Mouse (Mus musculus) hindbrain, embryonic 15.5 days (tissue): ENCODE measurements around the gene Rep15. TPM values are rescaled to one million over a fixed set of nuclear protein-coding genes. Genes with fewer than 3 reads are reported as not detected.

Source experiments
- ATAC-seq: fragments of 200-750 bp; cut with Nextera tagmentation; 2 replicates; pipeline ENCODE4 v1.8.0; 2017; ENCODE audit warnings: low read depth, moderate number of reproducible peaks, moderate TSS enrichment; ENCODE audit not compliant: low FRiP score
- H3K27ac ChIP-seq: fragments of 300-500 bp; sonication (generic); replicated peaks from 2 replicates; pipeline ENCODE4 v1.5.1; 2015; ENCODE audit warnings: mild to moderate bottlenecking, inconsistent platforms
- H3K27me3 ChIP-seq: fragments of 300-500 bp; sonication (generic); 2 replicates; pipeline ENCODE4 v1.6.1; 2015; ENCODE audit warnings: control low read depth, inconsistent platforms
- H3K36me3 ChIP-seq: fragments of 300-500 bp; sonication (generic); 2 replicates; pipeline ENCODE4 v1.6.1; 2015; ENCODE audit warnings: control low read depth, inconsistent platforms
- H3K4me1 ChIP-seq: fragments of 300-500 bp; sonication (generic); replicated peaks from 2 replicates; pipeline ENCODE4 v1.6.1; 2015; ENCODE audit warnings: control low read depth, inconsistent platforms
- H3K4me2 ChIP-seq: fragments of 300-500 bp; sonication (generic); 2 replicates; pipeline ENCODE4 v1.6.1; 2015; ENCODE audit warnings: moderate library complexity, mild to moderate bottlenecking, inconsistent platforms
- H3K4me3 ChIP-seq: fragments of 300-500 bp; sonication (generic); 2 replicates; pipeline ENCODE4 v1.5.1; 2015; ENCODE audit warnings: mild to moderate bottlenecking, inconsistent platforms
- H3K9ac ChIP-seq: fragments of 300-500 bp; sonication (generic); 2 replicates; pipeline ENCODE4 v1.6.1; 2015; ENCODE audit warnings: inconsistent platforms
- H3K9me3 ChIP-seq: fragments of 300-500 bp; sonication (generic); 2 replicates; pipeline ENCODE4 v1.6.1; 2016; ENCODE audit warnings: control low read depth, inconsistent platforms
- WGBS: fragments of 180-500 bp; shearing (Covaris S2); methylation state at CpG from one replicate; pipeline ENCODE4 v1.1.7; 2015; 5-methylcytosine and 5-hydroxymethylcytosine counted together
- polyA plus RNA-seq: library from polyadenylated mRNA; unstranded; fragments of >200 nt; fragmentation: Nextera tagmentation; extraction: Ambion mirVana; gene quantifications from 2 replicates; pipeline ENCODE4 v1.2.1, GENCODE M21; 2015

The Rep15 gene
- polyA plus RNA-seq, 1 experiment from 2014 or later = 0.61 TPM

- H3K36me3 ChIP-seq = peaks cover 39% of the 10 kb centered on the region
- H3K27me3 ChIP-seq = no peaks in the 10 kb centered on the region
- H3K9me3 ChIP-seq = no peaks in the 10 kb centered on the region
- 92% methylated on average over 10 of the region's 10 CpGs for WGBS
- H3K9ac ChIP-seq = no peak overlapping the region
- no peak for ATAC-seq
- H3K4me3 ChIP-seq = no peak overlapping the region
- no peak overlapping the region for H3K27ac ChIP-seq
- H3K4me1 ChIP-seq = 0 out of 2 replicates have a peak, but pooled peaks cover 2% of the 10 kb centered on the region
- no peak overlapping the region for H3K4me2 ChIP-seq
Measured at GRCm38 (mm10) chr6:147064226-147064943, 32.0 kb downstream of the Rep15 start.

- no peak for ATAC-seq
- H3K9me3 ChIP-seq = no peaks in the 10 kb centered on the region
- H3K27me3 ChIP-seq = no peaks in the 10 kb centered on the region
- H3K4me3 ChIP-seq = no peak overlapping the region
- 0 out of 2 replicates have a peak, but pooled peaks cover 2% of the 10 kb centered on the region for H3K4me1 ChIP-seq
- no peak overlapping the region for H3K27ac ChIP-seq
- H3K4me2 ChIP-seq = no peak overlapping the region
- no peak overlapping the region for H3K9ac ChIP-seq
- WGBS = 89% methylated on average over 6 of the region's 6 CpGs
- H3K36me3 ChIP-seq = peaks cover 36% of the 10 kb centered on the region
Measured at GRCm38 (mm10) chr6:147064944-147065261, 32.5 kb downstream of the Rep15 start.

- Histone ChIP-seq H3K4me3 (no peak overlapping the region), H3K9me3 (no peaks in the 10 kb centered on the region), H3K9ac (no peak overlapping the region), H3K4me1 (no peaks in the 10 kb centered on the region), H3K36me3 (peaks cover 5% of the 10 kb centered on the region; the same call in 1 of the 2 replicates), H3K27me3 (no peaks in the 10 kb centered on the region), H3K4me2 (no peak overlapping the region), H3K27ac (no peak overlapping the region)
- ATAC-seq = peak; percentile 23; the same call in 1 of the 2 replicates
- 38% methylated on average over 5 of the region's 5 CpGs for WGBS
Measured at GRCm38 (mm10) chr6:147075808-147076387, 43.5 kb downstream of the Rep15 start.

GRCm38 (mm10) chr6:147076878-147077277 is 44.5 kb downstream of the Rep15 start:
- Histone ChIP-seq H3K4me1 (no peaks in the 10 kb centered on the region), H3K4me3 (no peak overlapping the region), H3K9ac (no peak overlapping the region), H3K27ac (no peak overlapping the region), H3K27me3 (no peaks in the 10 kb centered on the region), H3K4me2 (no peak overlapping the region), H3K36me3 (peaks cover 5% of the 10 kb centered on the region; the same call in 1 of the 2 replicates), H3K9me3 (no peaks in the 10 kb centered on the region)
- no peak for ATAC-seq
- 79% methylated on average over 8 of the region's 8 CpGs for WGBS

- Histone ChIP-seq H3K9me3 (no peaks in the 10 kb centered on the region), H3K27me3 (no peaks in the 10 kb centered on the region), H3K4me3 (no peak overlapping the region), H3K9ac (no peak overlapping the region), H3K4me2 (no peak overlapping the region), H3K4me1 (no peaks in the 10 kb centered on the region), H3K36me3 (no peaks in the 10 kb centered on the region), H3K27ac (no peak overlapping the region)
- no peak for ATAC-seq
- 93% methylated on average over 10 of the region's 10 CpGs for WGBS
Measured at GRCm38 (mm10) chr6:147079919-147080318, 47.5 kb downstream of the Rep15 start.

Other genes with a start within 250 kb of the Rep15 start
- 4.4 and 4.6 TPM in 2 replicates for gene Arntl2, start 236.5 kb upstream of the Rep15 start, polyA plus RNA-seq
- not detected in 2 replicates for gene Smco2, start 182.5 kb upstream of the Rep15 start, polyA plus RNA-seq
- 12.8 and 17.6 TPM in 2 replicates for gene Ppfibp1, start 144.1 kb upstream of the Rep15 start, polyA plus RNA-seq
- gene 1700034J05Rik, start 78.2 kb upstream of the Rep15 start, polyA plus RNA-seq = 0.06 TPM in 1 of 2 replicates, not detected in the other
- gene Mrps35, start 10.2 kb downstream of the Rep15 start, polyA plus RNA-seq = 63.8 and 75.4 TPM in 2 replicates
- 0.85 and 1.5 TPM in 2 replicates for gene Mansc4, start 54.4 kb downstream of the Rep15 start, polyA plus RNA-seq
- 7.6 and 8.7 TPM in 2 replicates for gene Klhl42, start 58.8 kb downstream of the Rep15 start, polyA plus RNA-seq
- gene Pthlh, start 231.6 kb downstream of the Rep15 start, polyA plus RNA-seq = 3.9 and 4.0 TPM in 2 replicates